Mouse (Mus musculus): Measurements from ENCODE around the gene Was.
"Not testable (repeated sequence)": the region's sequence is repeated elsewhere in the genome, so short reads cannot be mapped to it uniquely, and the experiment has no call there.

DNA sequence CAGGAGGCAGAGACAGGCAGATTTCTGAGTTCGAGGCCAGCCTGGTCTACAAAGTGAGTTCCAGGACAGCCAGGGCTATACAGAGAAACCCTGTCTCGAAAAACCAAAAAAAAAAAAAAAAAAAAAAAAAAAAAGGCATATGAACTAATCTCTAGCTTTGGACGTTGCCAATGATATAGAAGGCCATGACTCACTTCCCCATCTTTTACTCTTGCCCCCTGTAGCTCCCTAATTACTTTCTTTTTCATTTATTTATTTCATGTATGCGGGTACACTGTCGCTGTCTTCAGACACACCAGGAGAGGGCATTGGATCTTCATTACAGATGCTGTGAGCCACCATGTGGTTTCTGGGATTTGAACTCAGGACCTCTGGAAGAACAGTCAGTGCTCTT lies 653 bp upstream of the Was start:
- TF ChIP-seq CTCF (IDR thresholded peaks at IDR 0.05; ENCODE audit: control insufficient read depth, insufficient read depth, low read length); POLR2A (IDR thresholded peaks at IDR 0.05; ENCODE audit: borderline replicate concordance, control insufficient read depth, low read depth, low read length): not testable (repeated sequence)

Data from bone marrow, adult 2 months (tissue).